Mouse (Mus musculus): ENCODE results near the gene Polr3f. TPM values are rescaled to one million over a fixed set of nuclear protein-coding genes. Genes with fewer than 3 reads are reported as not detected.

Polr3f gene
- polyA plus RNA-seq, 1 experiment from 2014 or later = 20.8 TPM

GRCm38 (mm10) chr2:144550529-144550928, 23.0 kb downstream of the Polr3f start, which contains the start of gene Rbbp9:
Gene Rbbp9 (minus strand): TSS chr2:144550869.
- H3K4me2 ChIP-seq (ENCODE audit: low read depth, low read length) = peak within 1 kb of the TSS; percentile 77
- peaks cover 20% of the 10 kb centered on the region for H3K4me1 ChIP-seq (ENCODE audit: control insufficient read depth, insufficient read depth, low read length)
- H3K4me3 ChIP-seq (ENCODE audit: low read length) = peak within 1 kb of the TSS; percentile 98
- H3K27me3 ChIP-seq (ENCODE audit: control insufficient read depth, insufficient read depth, low read length) = no peaks in the 10 kb centered on the region
- peak within 1 kb of the TSS; percentile 74 for H3K27ac ChIP-seq (ENCODE audit: low read length)
- H3K36me3 ChIP-seq (ENCODE audit: control insufficient read depth, insufficient read depth) = peaks cover 3% of the 10 kb centered on the region
- WGBS = under 1% methylated on average over 17 of the region's 17 CpGs
- peak; percentile 85 for ATAC-seq (replicated peaks; ENCODE audit: extremely low read depth, insufficient read depth, low FRiP score)
- H3K9ac ChIP-seq (ENCODE audit: low read length) = peak within 1 kb of the TSS; percentile 91
- H3K9me3 ChIP-seq (replicated peaks; ENCODE audit: control insufficient read depth, low read length) = no peaks in the 10 kb centered on the region

GRCm38 (mm10) chr2:144553905-144554304, 26.4 kb downstream of the Polr3f start:
- Histone ChIP-seq H3K9ac (ENCODE audit: low read length) (no peak overlapping the region), H3K4me3 (ENCODE audit: low read length) (no peak overlapping the region), H3K27ac (ENCODE audit: low read length) (no peak overlapping the region), H3K4me1 (ENCODE audit: control insufficient read depth, insufficient read depth, low read length) (peaks cover 15% of the 10 kb centered on the region), H3K9me3 (replicated peaks; ENCODE audit: control insufficient read depth, low read length) (no peaks in the 10 kb centered on the region), H3K4me2 (ENCODE audit: low read depth, low read length) (no peak overlapping the region), H3K27me3 (ENCODE audit: control insufficient read depth, insufficient read depth, low read length) (no peaks in the 10 kb centered on the region), H3K36me3 (ENCODE audit: control insufficient read depth, insufficient read depth) (no peaks in the 10 kb centered on the region)
- no peak for ATAC-seq (replicated peaks; ENCODE audit: extremely low read depth, insufficient read depth, low FRiP score)
- 91% methylated on average over 3 of the region's 3 CpGs for WGBS

GRCm38 (mm10) chr2:144555286-144555819, 27.8 kb downstream of the Polr3f start:
- no peak for ATAC-seq (replicated peaks; ENCODE audit: extremely low read depth, insufficient read depth, low FRiP score)
- peak overlapping the region; percentile 96 for H3K27ac ChIP-seq (ENCODE audit: low read length)
- H3K4me1 ChIP-seq (ENCODE audit: control insufficient read depth, insufficient read depth, low read length) = peaks cover 11% of the 10 kb centered on the region
- peak overlapping the region; percentile 64 for H3K4me3 ChIP-seq (ENCODE audit: low read length)
- H3K9me3 ChIP-seq (replicated peaks; ENCODE audit: control insufficient read depth, low read length) = no peaks in the 10 kb centered on the region
- H3K9ac ChIP-seq (ENCODE audit: low read length) = peak overlapping the region; percentile 73
- H3K27me3 ChIP-seq (ENCODE audit: control insufficient read depth, insufficient read depth, low read length) = no peaks in the 10 kb centered on the region
- 1% methylated on average over 14 of the region's 14 CpGs for WGBS
- H3K4me2 ChIP-seq (ENCODE audit: low read depth, low read length) = peak overlapping the region; percentile 74
- peaks cover 4% of the 10 kb centered on the region; the same call in 1 of the 2 replicates for H3K36me3 ChIP-seq (ENCODE audit: control insufficient read depth, insufficient read depth)

- WGBS = under 1% methylated on average over 44 of the region's 44 CpGs
Observed at GRCm38 (mm10) chr2:144555820-144556552, 28.5 kb downstream of the Polr3f start, which contains the start of gene Sec23b. Gene Sec23b (plus strand): TSS chr2:144556229.

GRCm38 (mm10) chr2:144588723-144589122, 61.2 kb downstream of the Polr3f start:
- 79% methylated on average over 4 of the region's 4 CpGs for WGBS
- no peaks in the 10 kb centered on the region for H3K4me1 ChIP-seq (ENCODE audit: control insufficient read depth, insufficient read depth, low read length)
- H3K4me2 ChIP-seq (ENCODE audit: low read depth, low read length) = no peak overlapping the region
- peaks cover 46% of the 10 kb centered on the region for H3K36me3 ChIP-seq (ENCODE audit: control insufficient read depth, insufficient read depth)
- no peak overlapping the region for H3K27ac ChIP-seq (ENCODE audit: low read length)
- no peak overlapping the region for H3K9ac ChIP-seq (ENCODE audit: low read length)
- H3K4me3 ChIP-seq (ENCODE audit: low read length) = no peak overlapping the region
- H3K9me3 ChIP-seq (replicated peaks; ENCODE audit: control insufficient read depth, low read length) = peaks cover 4% of the 10 kb centered on the region; the same call in 1 of the 2 replicates
- H3K27me3 ChIP-seq (ENCODE audit: control insufficient read depth, insufficient read depth, low read length) = no peaks in the 10 kb centered on the region
- ATAC-seq (replicated peaks; ENCODE audit: extremely low read depth, insufficient read depth, low FRiP score) = no peak

More at GRCm38 (mm10) chr2:144555820-144556552, 28.5 kb downstream of the Polr3f start, which contains the start of gene Sec23b:
- peaks cover 5% of the 10 kb centered on the region; the same call in 1 of the 2 replicates for H3K36me3 ChIP-seq (ENCODE audit: control insufficient read depth, insufficient read depth)
- peak within 1 kb of the TSS; percentile 74 for H3K4me2 ChIP-seq (ENCODE audit: low read depth, low read length)
- H3K27ac ChIP-seq (ENCODE audit: low read length) = peak within 1 kb of the TSS; percentile 96
- peak; percentile 98 for ATAC-seq (replicated peaks; ENCODE audit: extremely low read depth, insufficient read depth, low FRiP score)
- H3K9me3 ChIP-seq (replicated peaks; ENCODE audit: control insufficient read depth, low read length) = no peaks in the 10 kb centered on the region
- H3K4me3 ChIP-seq (ENCODE audit: low read length) = peak within 1 kb of the TSS; percentile 64
- H3K27me3 ChIP-seq (ENCODE audit: control insufficient read depth, insufficient read depth, low read length) = no peaks in the 10 kb centered on the region
- peak within 1 kb of the TSS; percentile 73 for H3K9ac ChIP-seq (ENCODE audit: low read length)
- peaks cover 11% of the 10 kb centered on the region for H3K4me1 ChIP-seq (ENCODE audit: control insufficient read depth, insufficient read depth, low read length)

Other genes starting within 250 kb of the Polr3f start
- 0.14 and 0.76 TPM in 2 replicates for gene Ovol2, start 195.6 kb upstream of the Polr3f start, polyA plus RNA-seq (2015; fragmentation: Nextera tagmentation; extraction: Ambion mirVana)
- 27.2 and 28.0 TPM in 2 replicates for gene Kat14, start 158.7 kb upstream of the Polr3f start, polyA plus RNA-seq (2015; fragmentation: Nextera tagmentation; extraction: Ambion mirVana)
- 2.9 and 3.9 TPM in 2 replicates for gene Pet117, start 158.7 kb upstream of the Polr3f start, polyA plus RNA-seq (2015; fragmentation: Nextera tagmentation; extraction: Ambion mirVana)
- 0.60 and 1.5 TPM in 2 replicates for gene Dzank1, start 304 bp upstream of the Polr3f start, polyA plus RNA-seq (2015; fragmentation: Nextera tagmentation; extraction: Ambion mirVana)
- 50.8 and 54.0 TPM in 2 replicates for gene Rbbp9, start 23.2 kb downstream of the Polr3f start, polyA plus RNA-seq (2015; fragmentation: Nextera tagmentation; extraction: Ambion mirVana)
- 51.9 and 52.1 TPM in 2 replicates for gene Sec23b, start 28.5 kb downstream of the Polr3f start, polyA plus RNA-seq (2015; fragmentation: Nextera tagmentation; extraction: Ambion mirVana)
- gene Smim26, start 66.3 kb downstream of the Polr3f start, polyA plus RNA-seq (2015; fragmentation: Nextera tagmentation; extraction: Ambion mirVana) = 46.4 and 47.1 TPM in 2 replicates
- 28.6 and 31.6 TPM in 2 replicates for gene Dtd1, start 72.2 kb downstream of the Polr3f start, polyA plus RNA-seq (2015; fragmentation: Nextera tagmentation; extraction: Ambion mirVana)